ENCODE assay signal across 10 mouse cellular contexts in the genomic region with DNA sequence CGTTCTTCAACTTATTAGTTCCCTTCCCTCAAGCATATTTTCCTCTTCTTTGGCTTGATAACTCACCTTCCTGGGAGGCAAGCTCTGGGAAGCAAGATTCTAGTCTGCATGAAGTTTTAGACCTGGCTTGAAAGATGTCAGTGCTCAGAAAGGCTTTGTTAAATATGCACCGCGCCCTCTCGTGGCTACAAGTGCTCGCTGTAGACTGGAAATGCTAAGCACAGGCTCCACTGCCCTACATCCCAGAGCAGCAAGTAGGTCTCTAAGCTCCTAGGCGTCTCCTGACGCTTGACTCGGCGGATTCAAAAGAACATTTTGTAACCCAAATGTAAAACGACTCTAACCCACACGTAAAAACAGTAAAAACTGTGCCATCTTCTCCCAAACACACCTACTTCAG. TPM values are rescaled to one million over a fixed set of nuclear protein-coding genes. Genes with fewer than 3 reads are reported as not detected.
DNase-seq lines count a peak whose midpoint lies in the region; ATAC-seq and TF ChIP-seq lines count a peak whose summit lies in the region.
"Had no signal": no experiment of that assay in that cellular context is flagged by ENCODE, and none has a peak within 500 bp of the region (broad histone marks: within the 10 kb centered on the region; RNA-seq: fewer than 3 reads in every experiment).

No protein-coding gene starts in this region.

- H3K79me2 ChIP-seq in heart, adult 2 months (replicated peaks; ENCODE audit: control insufficient read depth, insufficient read depth, low read length) = no peaks in the 10 kb centered on the region

- peak; percentile 62 to 71 for DNase-seq in heart, adult 2 months
- DNase-seq in cerebellum, adult 18-20 months = peak; percentile 71
- peak; percentile 90 for DNase-seq in induced T-regulatory cell, adult 2 months (ENCODE audit: low read depth)
- DNase-seq in left cerebral cortex, adult 2 months (ENCODE audit: extremely low spot score in 1 of 2, low spot score in 2 of 2) = peak; percentile 78 to 80
- peak; percentile 94 for DNase-seq in midbrain, embryonic 14.5 days
- DNase-seq in spleen, adult 2 months (ENCODE audit: low read depth in 1 of 2, low spot score in 2 of 2) = peak; percentile 61

- intact Hi-C loops in heart, adult 2 months (cut with DNase I) = loop anchor here (1.0 to 10.0 kb wide), 4 partner anchors 84 to 129 kb away; no protein-coding TSS in a partner anchor
- intact Hi-C loops in left cerebral cortex, adult 2 months (cut with DNase I) = loop anchor here (1.0 to 2.0 kb wide), 2 partner anchors 76 to 126 kb away; no protein-coding TSS in a partner anchor

- no peak overlapping the region for H3K9ac ChIP-seq in heart, adult 2 months (ENCODE audit: low read depth, low read length)
- H3K9ac ChIP-seq in heart, embryonic 12.5 days = no peak overlapping the region
- no peak overlapping the region for H3K9ac ChIP-seq in midbrain, embryonic 14.5 days (replicated peaks; ENCODE audit: low read length)

- WGBS in heart, adult 2 months = 2% methylated on average over 11 of the region's 11 CpGs
- 6% methylated on average over 11 of the region's 11 CpGs for WGBS in heart, embryonic 12.5 days
- WGBS in midbrain, embryonic 14.5 days = 4% methylated on average over 11 of the region's 11 CpGs
- 3% methylated on average over 11 of the region's 11 CpGs for WGBS in spleen, adult 2 months

- no peak overlapping the region for H3K27ac ChIP-seq in heart, adult 2 months
- no peak overlapping the region for H3K27ac ChIP-seq in heart, embryonic 12.5 days (ENCODE audit: poor library complexity, severe bottlenecking)
- peak overlapping the region; percentile 80 for H3K27ac ChIP-seq in left cerebral cortex, adult 2 months
- no peak overlapping the region for H3K27ac ChIP-seq in midbrain, embryonic 14.5 days (replicated peaks; ENCODE audit: low read depth, low read length)
- H3K27ac ChIP-seq in spleen, adult 2 months (ENCODE audit: insufficient read depth, low read length) = no peak overlapping the region

- TF ChIP-seq POLR2A in heart, adult 2 months (IDR thresholded peaks at IDR 0.05; ENCODE audit: insufficient read depth, low read depth, low read length) = no peak
- TF ChIP-seq POLR2A in spleen, adult 2 months (IDR thresholded peaks at IDR 0.05; ENCODE audit: low read depth, low read length) = no peak

- TF ChIP-seq EP300 in heart, adult 2 months (IDR thresholded peaks at IDR 0.05; ENCODE audit: insufficient read depth, low read depth, low read length) = 0 out of 2 replicates have a peak, but pooled peaks have one; percentile 32

- no peak overlapping the region for H3K4me2 ChIP-seq in heart, embryonic 12.5 days
- H3K4me2 ChIP-seq in midbrain, embryonic 14.5 days (ENCODE audit: low read length) = no peak overlapping the region

- ATAC-seq in heart, embryonic 12.5 days (ENCODE audit: insufficient number of reproducible peaks, low FRiP score) = no peak
- ATAC-seq in frontal cortex, adult (ENCODE audit: low TSS enrichment) = peak; percentile 89
- no peak for ATAC-seq in midbrain, embryonic 14.5 days (ENCODE audit: low FRiP score, low TSS enrichment)

- no peaks in the 10 kb centered on the region for H3K9me3 ChIP-seq in heart, embryonic 12.5 days (replicated peaks)
- H3K9me3 ChIP-seq in midbrain, embryonic 14.5 days (ENCODE audit: control insufficient read depth, low read length) = no peaks in the 10 kb centered on the region
- H3K9me3 ChIP-seq: G1E had no signal

- H3K4me1 ChIP-seq in heart, adult 2 months (ENCODE audit: control insufficient read depth, insufficient read depth, low read length) = 0 out of 2 replicates have a peak, but pooled peaks cover 1% of the 10 kb centered on the region
- no peaks in the 10 kb centered on the region for H3K4me1 ChIP-seq in heart, embryonic 12.5 days (replicated peaks)
- peaks cover 4% of the 10 kb centered on the region; the same call in 1 of the 2 replicates for H3K4me1 ChIP-seq in midbrain, embryonic 14.5 days (ENCODE audit: control insufficient read depth, insufficient read depth, low read length)
- no peaks in the 10 kb centered on the region; the same call in 1 of the 2 replicates for H3K4me1 ChIP-seq in spleen, adult 2 months (ENCODE audit: control insufficient read depth, insufficient read depth, insufficient read length)

- no peaks in the 10 kb centered on the region for H3K27me3 ChIP-seq in heart, adult 2 months (ENCODE audit: control insufficient read depth, insufficient read depth, low read length)
- no peaks in the 10 kb centered on the region for H3K27me3 ChIP-seq in heart, embryonic 12.5 days (replicated peaks)
- no peaks in the 10 kb centered on the region for H3K27me3 ChIP-seq in midbrain, embryonic 14.5 days (ENCODE audit: control insufficient read depth, insufficient read depth, low read length)
- no peaks in the 10 kb centered on the region for H3K27me3 ChIP-seq in spleen, adult 2 months (ENCODE audit: control insufficient read depth, insufficient read depth, low read length)

- H3K4me3 ChIP-seq in heart, adult 2 months = no peak overlapping the region
- H3K4me3 ChIP-seq in heart, embryonic 12.5 days = no peak overlapping the region
- peak overlapping the region; percentile 17; the same call in 1 of the 2 replicates for H3K4me3 ChIP-seq in left cerebral cortex, adult 2 months
- no peak overlapping the region for H3K4me3 ChIP-seq in midbrain, embryonic 14.5 days (replicated peaks; ENCODE audit: low read depth, low read length)
- H3K4me3 ChIP-seq in spleen, adult 2 months (ENCODE audit: extremely low read depth, insufficient read depth, insufficient read length) = no peak overlapping the region

- no peaks in the 10 kb centered on the region for H3K36me3 ChIP-seq in heart, adult 2 months (ENCODE audit: control insufficient read depth, insufficient read depth, low read length)
- no peaks in the 10 kb centered on the region for H3K36me3 ChIP-seq in heart, embryonic 12.5 days
- no peaks in the 10 kb centered on the region for H3K36me3 ChIP-seq in midbrain, embryonic 14.5 days (ENCODE audit: control insufficient read depth, insufficient read depth, low read length)
- no peaks in the 10 kb centered on the region for H3K36me3 ChIP-seq in spleen, adult 2 months (ENCODE audit: control insufficient read depth, insufficient read depth, low read length)
- H3K36me3 ChIP-seq: G1E had no signal

- TF ChIP-seq CTCF in heart, adult 2 months (IDR thresholded peaks at IDR 0.05) = peak; percentile 84
- peak; percentile 78 for TF ChIP-seq CTCF in left cerebral cortex, adult 2 months (IDR thresholded peaks at IDR 0.05)
- peak; percentile 62; the same call in 1 of the 2 replicates for TF ChIP-seq CTCF in spleen, adult 2 months (IDR thresholded peaks at IDR 0.05; ENCODE audit: extremely low read depth, insufficient read depth, insufficient read length, insufficient replicate concordance)

RNA-seq across cellular contexts. Expression of gene Art2b, which starts 44.3 kb away (rescaled TPM):
- under 1 TPM in 1 of 2 experiments, not detected in 1; 0.21 TPM for total RNA-seq in heart, adult 2 months (2021)
- polyA plus RNA-seq in heart, adult 2 months (2012; rRNA removed) = 0.06 and 0.18 TPM in 2 replicates
- not detected in 2 replicates for polyA plus RNA-seq in heart, embryonic 12.5 days (2016; fragmentation: Nextera tagmentation; extraction: Ambion mirVana)
- total RNA-seq in left cerebral cortex, adult 2 months (2021) = not detected
- not detected in 2 replicates for polyA plus RNA-seq in midbrain, embryonic 14.5 days (2014; fragmentation: Nextera tagmentation; extraction: Ambion mirVana)
- 9.5 and 11.7 TPM in 2 replicates for polyA plus RNA-seq in spleen, adult 2 months (2012; rRNA removed)
- total RNA-seq: G1E had no signal
- polyA plus RNA-seq: G1E; stomach, embryonic 14.5 days had no signal
